Mouse (Mus musculus) embryonic facial prominence, embryonic 11.5 days (tissue): ENCODE measurements around the gene Ankrd52. TPM values are rescaled to one million over a fixed set of nuclear protein-coding genes. Genes with fewer than 3 reads are reported as not detected.

Source experiments
- ATAC-seq: fragments of 200-750 bp; cut with Nextera tagmentation; replicated peaks from 2 replicates; pipeline ENCODE4 v1.8.0; 2017; ENCODE audit warnings: low read depth; ENCODE audit not compliant: insufficient number of reproducible peaks, low FRiP score, low TSS enrichment
- DNase-seq: peaks from one replicate; pipeline ENCODE4 v3.0.0-alpha.2; 2015; ENCODE audit warnings: low spot score
- H3K27ac ChIP-seq: fragments of 300-500 bp; sonication (generic); replicated peaks from 2 replicates; pipeline ENCODE4 v1.5.1; 2014; ENCODE audit warnings: mild to moderate bottlenecking, low read depth, low read length, control low read depth
- H3K27me3 ChIP-seq: fragments of 300-500 bp; sonication (generic); 2 replicates; pipeline ENCODE4 v1.6.1; 2014; ENCODE audit warnings: mild to moderate bottlenecking, low read length, moderate library complexity, mixed read lengths; ENCODE audit not compliant: control insufficient read depth, insufficient read depth
- H3K36me3 ChIP-seq: fragments of 300-500 bp; sonication (generic); replicated peaks from 2 replicates; pipeline ENCODE4 v1.6.1; 2014; ENCODE audit warnings: low read depth, mild to moderate bottlenecking, low read length, moderate library complexity, mixed read lengths; ENCODE audit not compliant: control insufficient read depth, insufficient read depth
- H3K4me1 ChIP-seq: fragments of 300-500 bp; sonication (generic); 2 replicates; pipeline ENCODE4 v1.6.1; 2014; ENCODE audit warnings: low read length, mixed read lengths; ENCODE audit not compliant: control insufficient read depth, insufficient read depth
- H3K4me2 ChIP-seq: fragments of 300-500 bp; sonication (generic); 2 replicates; pipeline ENCODE4 v1.6.1; 2014; ENCODE audit warnings: low read depth, mild to moderate bottlenecking, control low read depth, low read length, moderate library complexity
- H3K4me3 ChIP-seq: fragments of 300-500 bp; sonication (generic); 2 replicates; pipeline ENCODE4 v1.5.1; 2014; ENCODE audit warnings: low read depth, low read length, control low read depth
- H3K9ac ChIP-seq: fragments of 300-500 bp; sonication (generic); replicated peaks from 2 replicates; pipeline ENCODE4 v1.6.1; 2014; ENCODE audit warnings: mild to moderate bottlenecking, control low read depth, low read length
- H3K9me3 ChIP-seq: fragments of 300-500 bp; sonication (generic); replicated peaks from 2 replicates; pipeline ENCODE4 v1.6.1; 2016; ENCODE audit warnings: mild to moderate bottlenecking, low read length, inconsistent platforms, mixed read lengths; ENCODE audit not compliant: control insufficient read depth
- WGBS: fragments of 180-500 bp; shearing (Covaris S2); extraction: QIAGEN DNeasy Blood & Tissue Kit; methylation state at CpG from one replicate; pipeline ENCODE4 v1.1.7; 2014; 5-methylcytosine and 5-hydroxymethylcytosine counted together
- polyA plus RNA-seq: library from polyadenylated mRNA; unstranded; fragments of >200 nt; fragmentation: Nextera tagmentation; extraction: Ambion mirVana; gene quantifications from 2 replicates; pipeline ENCODE4 v1.2.1, GENCODE M21; 2014

Ankrd52 gene
- polyA plus RNA-seq, 1 experiment from 2014 or later = 9.3 TPM

- no peaks in the 10 kb centered on the region for H3K4me1 ChIP-seq
- ATAC-seq (no peak), DNase-seq (no peak)
- no peak overlapping the region for H3K4me3 ChIP-seq
- no peak overlapping the region for H3K9ac ChIP-seq
- no peaks in the 10 kb centered on the region for H3K27me3 ChIP-seq
- H3K36me3 ChIP-seq = peaks cover 10% of the 10 kb centered on the region
- H3K27ac ChIP-seq = no peak overlapping the region
- WGBS = 83% methylated on average over 5 of the region's 5 CpGs
- H3K9me3 ChIP-seq = no peaks in the 10 kb centered on the region
- H3K4me2 ChIP-seq = no peak overlapping the region
Observed at GRCm38 (mm10) chr10:128414848-128415247, 37.9 kb downstream of the Ankrd52 start.

GRCm38 (mm10) chr10:128422426-128422825 is 45.5 kb downstream of the Ankrd52 start:
- H3K4me1 ChIP-seq = no peaks in the 10 kb centered on the region
- no peak overlapping the region for H3K9ac ChIP-seq
- no peak overlapping the region for H3K4me2 ChIP-seq
- no peak overlapping the region for H3K27ac ChIP-seq
- no peaks in the 10 kb centered on the region for H3K9me3 ChIP-seq
- H3K36me3 ChIP-seq = peaks cover 10% of the 10 kb centered on the region
- H3K4me3 ChIP-seq = no peak overlapping the region
- ATAC-seq = no peak
- H3K27me3 ChIP-seq = no peaks in the 10 kb centered on the region
- DNase-seq = no peak
- 92% methylated on average over 5 of the region's 5 CpGs for WGBS

- Histone ChIP-seq H3K9ac (no peak overlapping the region), H3K4me1 (no peaks in the 10 kb centered on the region), H3K36me3 (peaks cover 3% of the 10 kb centered on the region), H3K4me2 (no peak overlapping the region), H3K4me3 (no peak overlapping the region), H3K9me3 (no peaks in the 10 kb centered on the region), H3K27me3 (no peaks in the 10 kb centered on the region), H3K27ac (no peak overlapping the region)
- WGBS = 57% methylated on average over 7 of the region's 7 CpGs
- ATAC-seq (no peak), DNase-seq (peak; percentile 42)
Observed at GRCm38 (mm10) chr10:128424604-128425003, 47.7 kb downstream of the Ankrd52 start.

- no peak overlapping the region for H3K27ac ChIP-seq
Observed at GRCm38 (mm10) chr10:128425260-128425659, 48.3 kb downstream of the Ankrd52 start.

GRCm38 (mm10) chr10:128429052-128429451 is 52.1 kb downstream of the Ankrd52 start:
- DNase-seq = no peak
- no peaks in the 10 kb centered on the region; the same call in none of the 2 replicates for H3K36me3 ChIP-seq
- H3K4me1 ChIP-seq = no peaks in the 10 kb centered on the region
- H3K27ac ChIP-seq = no peak overlapping the region
- H3K27me3 ChIP-seq = no peaks in the 10 kb centered on the region
- no peak overlapping the region for H3K9ac ChIP-seq
- no peaks in the 10 kb centered on the region for H3K9me3 ChIP-seq
- no peak overlapping the region for H3K4me3 ChIP-seq
- H3K4me2 ChIP-seq = no peak overlapping the region
- ATAC-seq = no peak
- 91% methylated on average over 5 of the region's 5 CpGs for WGBS

More at GRCm38 (mm10) chr10:128425260-128425659, 48.3 kb downstream of the Ankrd52 start:
- Histone ChIP-seq H3K4me3 (no peak overlapping the region), H3K9me3 (no peaks in the 10 kb centered on the region), H3K36me3 (peaks cover 2% of the 10 kb centered on the region), H3K4me1 (no peaks in the 10 kb centered on the region), H3K27me3 (no peaks in the 10 kb centered on the region), H3K4me2 (no peak overlapping the region), H3K9ac (no peak overlapping the region)
- WGBS = 91% methylated on average over 3 of the region's 3 CpGs
- DNase-seq = no peak
- ATAC-seq = no peak

GRCm38 (mm10) chr10:128429454-128429853 is 52.5 kb downstream of the Ankrd52 start:
- Histone ChIP-seq H3K9me3 (no peaks in the 10 kb centered on the region), H3K4me2 (no peak overlapping the region), H3K27me3 (no peaks in the 10 kb centered on the region), H3K9ac (no peak overlapping the region), H3K4me1 (no peaks in the 10 kb centered on the region), H3K27ac (no peak overlapping the region), H3K4me3 (no peak overlapping the region), H3K36me3 (no peaks in the 10 kb centered on the region; the same call in none of the 2 replicates)
- DNase-seq (no peak), ATAC-seq (no peak)
- 88% methylated on average over 4 of the region's 4 CpGs for WGBS

GRCm38 (mm10) chr10:128433417-128433816 is 56.5 kb downstream of the Ankrd52 start:
- ATAC-seq (no peak), DNase-seq (no peak)
- Histone ChIP-seq H3K27ac (no peak overlapping the region), H3K9me3 (no peaks in the 10 kb centered on the region), H3K27me3 (no peaks in the 10 kb centered on the region), H3K4me1 (no peaks in the 10 kb centered on the region), H3K36me3 (peaks cover 12% of the 10 kb centered on the region), H3K4me2 (no peak overlapping the region), H3K9ac (no peak overlapping the region), H3K4me3 (no peak overlapping the region)
- 95% methylated on average over 2 of the region's 2 CpGs for WGBS

GRCm38 (mm10) chr10:128434681-128435080 is 57.8 kb downstream of the Ankrd52 start:
- ATAC-seq = no peak
- Histone ChIP-seq H3K36me3 (peaks cover 13% of the 10 kb centered on the region), H3K9me3 (no peaks in the 10 kb centered on the region), H3K9ac (no peak overlapping the region), H3K4me1 (no peaks in the 10 kb centered on the region), H3K27ac (no peak overlapping the region), H3K4me3 (no peak overlapping the region), H3K4me2 (no peak overlapping the region), H3K27me3 (no peaks in the 10 kb centered on the region)
- DNase-seq = no peak
- 91% methylated on average over 10 of the region's 10 CpGs for WGBS
